Mouse (Mus musculus): ENCODE results near the gene Mylk2. TPM values are rescaled to one million over a fixed set of nuclear protein-coding genes. Genes with fewer than 3 reads are reported as not detected.

Mylk2 gene
- 1.1 TPM for polyA plus RNA-seq (2014; fragmentation: Illumina TruSeq; extraction: RNeasy Lipid Tissue Mini Kit (QIAGEN cat#74804); ENCODE audit: low read depth, low replicate concordance)

GRCm38 (mm10) chr2:152911031-152911430 lies at the start of gene Mylk2:
Gene Mylk2, plus strand, starts transcription at chr2:152911352.

GRCm38 (mm10) chr2:152933048-152933447 lies 21.9 kb downstream of the Mylk2 start, which contains the start of gene Foxs1:
Gene Foxs1, minus strand, starts transcription at chr2:152933208.

GRCm38 (mm10) chr2:152951065-152951849 lies 40.1 kb downstream of the Mylk2 start, which contains the start of gene Dusp15:
Gene Dusp15, minus strand, starts transcription at chr2:152951698.

GRCm38 (mm10) chr2:152962091-152962793 lies 51.1 kb downstream of the Mylk2 start, which contains the start of gene Ttll9:
Gene Ttll9, plus strand, starts transcription at chr2:152962485.

Other genes starting within 250 kb of the Mylk2 start
- 115 TPM for gene H13, start 241.9 kb upstream of the Mylk2 start, polyA plus RNA-seq (2014; fragmentation: Illumina TruSeq; extraction: RNeasy Lipid Tissue Mini Kit (QIAGEN cat#74804); ENCODE audit: low read depth, low replicate concordance)
- 14.8 TPM for gene Mcts2, start 224.3 kb upstream of the Mylk2 start, polyA plus RNA-seq (2014; fragmentation: Illumina TruSeq; extraction: RNeasy Lipid Tissue Mini Kit (QIAGEN cat#74804); ENCODE audit: low read depth, low replicate concordance)
- 38.8 TPM for gene Id1, start 175.1 kb upstream of the Mylk2 start, polyA plus RNA-seq (2014; fragmentation: Illumina TruSeq; extraction: RNeasy Lipid Tissue Mini Kit (QIAGEN cat#74804); ENCODE audit: low read depth, low replicate concordance)
- 5.2 TPM for gene Cox4i2, start 157.2 kb upstream of the Mylk2 start, polyA plus RNA-seq (2014; fragmentation: Illumina TruSeq; extraction: RNeasy Lipid Tissue Mini Kit (QIAGEN cat#74804); ENCODE audit: low read depth, low replicate concordance)
- gene Bcl2l1, start 79.6 kb upstream of the Mylk2 start, polyA plus RNA-seq (2014; fragmentation: Illumina TruSeq; extraction: RNeasy Lipid Tissue Mini Kit (QIAGEN cat#74804); ENCODE audit: low read depth, low replicate concordance), result 42.0 TPM
- gene Tpx2, start 63.4 kb upstream of the Mylk2 start, polyA plus RNA-seq (2014; fragmentation: Illumina TruSeq; extraction: RNeasy Lipid Tissue Mini Kit (QIAGEN cat#74804); ENCODE audit: low read depth, low replicate concordance), result 1.9 TPM
- gene Foxs1, start 21.9 kb downstream of the Mylk2 start, polyA plus RNA-seq (2014; fragmentation: Illumina TruSeq; extraction: RNeasy Lipid Tissue Mini Kit (QIAGEN cat#74804); ENCODE audit: low read depth, low replicate concordance), result 5.9 TPM
- 21.3 TPM for gene Dusp15, start 40.3 kb downstream of the Mylk2 start, polyA plus RNA-seq (2014; fragmentation: Illumina TruSeq; extraction: RNeasy Lipid Tissue Mini Kit (QIAGEN cat#74804); ENCODE audit: low read depth, low replicate concordance)
- 12.9 TPM for gene Ttll9, start 51.1 kb downstream of the Mylk2 start, polyA plus RNA-seq (2014; fragmentation: Illumina TruSeq; extraction: RNeasy Lipid Tissue Mini Kit (QIAGEN cat#74804); ENCODE audit: low read depth, low replicate concordance)
- gene Pdrg1, start 104.1 kb downstream of the Mylk2 start, polyA plus RNA-seq (2014; fragmentation: Illumina TruSeq; extraction: RNeasy Lipid Tissue Mini Kit (QIAGEN cat#74804); ENCODE audit: low read depth, low replicate concordance), result 219 TPM
- gene Xkr7, start 120.5 kb downstream of the Mylk2 start, polyA plus RNA-seq (2014; fragmentation: Illumina TruSeq; extraction: RNeasy Lipid Tissue Mini Kit (QIAGEN cat#74804); ENCODE audit: low read depth, low replicate concordance), result 4.2 TPM
- gene Ccm2l, start 154.6 kb downstream of the Mylk2 start, polyA plus RNA-seq (2014; fragmentation: Illumina TruSeq; extraction: RNeasy Lipid Tissue Mini Kit (QIAGEN cat#74804); ENCODE audit: low read depth, low replicate concordance), result 11.4 TPM
- 2.9 TPM for gene Hck, start 197.1 kb downstream of the Mylk2 start, polyA plus RNA-seq (2014; fragmentation: Illumina TruSeq; extraction: RNeasy Lipid Tissue Mini Kit (QIAGEN cat#74804); ENCODE audit: low read depth, low replicate concordance)
- gene Tm9sf4, start 250.0 kb downstream of the Mylk2 start, polyA plus RNA-seq (2014; fragmentation: Illumina TruSeq; extraction: RNeasy Lipid Tissue Mini Kit (QIAGEN cat#74804); ENCODE audit: low read depth, low replicate concordance), result 66.5 TPM